ENCODE assay signal across 10 mouse cellular contexts in the genomic region with DNA sequence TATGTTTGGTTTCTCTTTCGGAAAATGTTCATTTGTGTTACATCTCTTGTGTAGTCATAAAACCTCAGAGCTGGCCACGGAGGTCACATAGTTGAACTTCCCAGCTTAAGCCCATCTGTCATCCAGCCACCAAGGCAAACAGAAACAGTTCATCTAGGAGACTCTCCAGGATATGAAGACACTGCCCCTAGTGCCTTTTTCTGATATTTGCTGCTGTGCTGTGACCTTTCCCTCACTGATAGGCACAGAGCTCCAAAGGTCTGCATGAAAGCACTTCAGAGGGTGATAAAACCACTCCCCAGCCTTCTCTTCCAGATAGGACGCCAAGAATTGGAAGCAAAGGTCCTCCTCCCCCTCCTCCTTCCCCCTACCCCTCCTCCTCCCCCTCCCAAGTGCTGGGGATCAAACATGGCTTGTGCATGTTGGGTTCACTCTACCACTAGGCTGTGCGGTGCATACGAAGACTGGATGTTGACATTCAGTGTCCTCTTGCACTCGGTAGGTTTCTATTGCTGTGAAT. TPM values are rescaled to one million over a fixed set of nuclear protein-coding genes. Genes with fewer than 3 reads are reported as not detected.
DNase-seq lines count a peak whose midpoint lies in the region; ATAC-seq and TF ChIP-seq lines count a peak whose summit lies in the region.
"Had no signal": no experiment of that assay in that cellular context is flagged by ENCODE, and none has a peak within 500 bp of the region (broad histone marks: within the 10 kb centered on the region; RNA-seq: fewer than 3 reads in every experiment).

No protein-coding gene starts in this region.

- no peak for DNase-seq in midbrain, embryonic 10.5 days (ENCODE audit: low spot score)
- DNase-seq in embryo, embryonic 10 days (ENCODE audit: low spot score), result peak; percentile 35
- DNase-seq in limb, embryonic 10.5 days (ENCODE audit: low spot score), result no peak
- no peak for DNase-seq in frontal cortex, adult 2 months (ENCODE audit: extremely low spot score in 1 of 2, low spot score in 1 of 2)
- DNase-seq in urinary bladder, adult 18-20 months (ENCODE audit: low spot score in 2 of 2), result no peak
- no peak for DNase-seq in T-cell, adult 2 months (ENCODE audit: low spot score)

- H3K27me3 ChIP-seq in midbrain, embryonic 10.5 days (ENCODE audit: low read depth, poor library complexity, severe bottlenecking), result 0 out of 2 replicates have a peak, but pooled peaks cover 16% of the 10 kb centered on the region
- H3K27me3 ChIP-seq in midbrain, embryonic 16.5 days (ENCODE audit: control insufficient read depth, insufficient read depth, low read depth, low read length), result no peaks in the 10 kb centered on the region
- no peaks in the 10 kb centered on the region for H3K27me3 ChIP-seq in limb, embryonic 10.5 days (ENCODE audit: low read depth, poor library complexity, severe bottlenecking)
- H3K27me3 ChIP-seq in small intestine, adult 2 months (ENCODE audit: control insufficient read depth, insufficient read depth, low read length), result no peaks in the 10 kb centered on the region

- TF ChIP-seq CTCF in small intestine, adult 2 months (IDR thresholded peaks at IDR 0.05; ENCODE audit: extremely low read depth, insufficient read length, insufficient replicate concordance, low read depth, low read length), result no peak

- 71% methylated on average over 6 of the region's 6 CpGs for WGBS in midbrain, embryonic 10.5 days
- WGBS in midbrain, embryonic 16.5 days, result 79% methylated on average over 6 of the region's 6 CpGs
- 69% methylated on average over 6 of the region's 6 CpGs for WGBS in limb, embryonic 10.5 days
- 21% methylated on average over 6 of the region's 6 CpGs for WGBS in small intestine, adult 2 months

- no peak overlapping the region for H3K4me3 ChIP-seq in midbrain, embryonic 10.5 days
- no peak overlapping the region for H3K4me3 ChIP-seq in midbrain, embryonic 16.5 days (ENCODE audit: low read depth, low read length)
- H3K4me3 ChIP-seq in limb, embryonic 10.5 days, result no peak overlapping the region
- H3K4me3 ChIP-seq in small intestine, adult 2 months (ENCODE audit: low read depth, low read length), result no peak overlapping the region

- H3K4me1 ChIP-seq in midbrain, embryonic 10.5 days, result peaks cover 49% of the 10 kb centered on the region
- H3K4me1 ChIP-seq in midbrain, embryonic 16.5 days (ENCODE audit: control insufficient read depth, insufficient read depth, low read length), result peaks cover 14% of the 10 kb centered on the region
- H3K4me1 ChIP-seq in limb, embryonic 10.5 days, result peaks cover 20% of the 10 kb centered on the region
- H3K4me1 ChIP-seq in small intestine, adult 2 months (ENCODE audit: control insufficient read depth, insufficient read depth, insufficient read length, low read length), result peaks cover 27% of the 10 kb centered on the region

- H3K9me3 ChIP-seq in midbrain, embryonic 10.5 days (replicated peaks), result no peaks in the 10 kb centered on the region; the same call in 1 of the 2 replicates
- H3K9me3 ChIP-seq in midbrain, embryonic 16.5 days (replicated peaks; ENCODE audit: control insufficient read depth, low read length, poor library complexity, severe bottlenecking), result no peaks in the 10 kb centered on the region
- no peaks in the 10 kb centered on the region for H3K9me3 ChIP-seq in limb, embryonic 10.5 days (replicated peaks)

- no peak overlapping the region for H3K9ac ChIP-seq in midbrain, embryonic 16.5 days (ENCODE audit: low read depth, low read length)

- TF ChIP-seq POLR2A in small intestine, adult 2 months (IDR thresholded peaks at IDR 0.05; ENCODE audit: low read depth, low read length), result no peak

- peaks cover 19% of the 10 kb centered on the region for H3K36me3 ChIP-seq in midbrain, embryonic 10.5 days
- no peaks in the 10 kb centered on the region for H3K36me3 ChIP-seq in midbrain, embryonic 16.5 days (ENCODE audit: control insufficient read depth, insufficient read depth, low read length)
- peaks cover 18% of the 10 kb centered on the region for H3K36me3 ChIP-seq in limb, embryonic 10.5 days
- peaks cover 5% of the 10 kb centered on the region; the same call in 1 of the 2 replicates for H3K36me3 ChIP-seq in small intestine, adult 2 months (ENCODE audit: control insufficient read depth, insufficient read depth, low read length)

- peak overlapping the region; percentile 99 for H3K27ac ChIP-seq in midbrain, embryonic 10.5 days (replicated peaks)
- no peak overlapping the region for H3K27ac ChIP-seq in midbrain, embryonic 16.5 days (ENCODE audit: low read length)
- 0 out of 2 replicates have a peak overlapping the region, but pooled peaks have one; percentile 99 for H3K27ac ChIP-seq in limb, embryonic 10.5 days
- peak overlapping the region; percentile 88 for H3K27ac ChIP-seq in small intestine, adult 2 months (ENCODE audit: insufficient read depth, low read depth, low read length)
- H3K27ac ChIP-seq: hindbrain, postnatal 0 days had no signal

- no peak overlapping the region for H3K4me2 ChIP-seq in midbrain, embryonic 16.5 days (ENCODE audit: low read length)

- no peak for ATAC-seq in midbrain, embryonic 16.5 days
- ATAC-seq: hindbrain, postnatal 0 days had no signal

RNA-seq across cellular contexts. Expression of a gene that starts 1.4 kb away (rescaled TPM):
- polyA plus RNA-seq in midbrain, embryonic 10.5 days (2016; fragmentation: Nextera tagmentation; extraction: Ambion mirVana), result 94.5 and 98.0 TPM in 2 replicates
- 18.6 and 19.6 TPM in 2 replicates for polyA plus RNA-seq in midbrain, embryonic 16.5 days (2015; fragmentation: Nextera tagmentation; extraction: Ambion mirVana)
- polyA plus RNA-seq in limb, embryonic 10.5 days (2016; fragmentation: Nextera tagmentation; extraction: Ambion mirVana), result 138 and 145 TPM in 2 replicates
- polyA plus RNA-seq in small intestine, adult 2 months (2012; rRNA removed), result 100 and 209 TPM in 2 replicates
- 15.5 and 18.4 TPM in 2 replicates for polyA plus RNA-seq in frontal cortex, adult 2 months (2012; rRNA removed)

RNA-seq across cellular contexts. Expression of a gene that starts 28.8 kb away (rescaled TPM):
- 2.3 and 2.5 TPM in 2 replicates for polyA plus RNA-seq in midbrain, embryonic 10.5 days (2016; fragmentation: Nextera tagmentation; extraction: Ambion mirVana)
- 2.7 and 2.9 TPM in 2 replicates for polyA plus RNA-seq in midbrain, embryonic 16.5 days (2015; fragmentation: Nextera tagmentation; extraction: Ambion mirVana)
- 3.8 and 4.6 TPM in 2 replicates for polyA plus RNA-seq in limb, embryonic 10.5 days (2016; fragmentation: Nextera tagmentation; extraction: Ambion mirVana)
- 66.0 and 139 TPM in 2 replicates for polyA plus RNA-seq in small intestine, adult 2 months (2012; rRNA removed)
- polyA plus RNA-seq in frontal cortex, adult 2 months (2012; rRNA removed), result 6.2 and 7.2 TPM in 2 replicates

RNA-seq across cellular contexts. Expression of a gene that starts 49.6 kb away (rescaled TPM):
- not detected in 2 replicates for polyA plus RNA-seq in midbrain, embryonic 10.5 days (2016; fragmentation: Nextera tagmentation; extraction: Ambion mirVana)
- not detected in 2 replicates for polyA plus RNA-seq in midbrain, embryonic 16.5 days (2015; fragmentation: Nextera tagmentation; extraction: Ambion mirVana)
- not detected in 2 replicates for polyA plus RNA-seq in limb, embryonic 10.5 days (2016; fragmentation: Nextera tagmentation; extraction: Ambion mirVana)
- polyA plus RNA-seq in small intestine, adult 2 months (2012; rRNA removed), result not detected in 2 replicates
- not detected in 2 replicates for polyA plus RNA-seq in frontal cortex, adult 2 months (2012; rRNA removed)
- polyA plus RNA-seq: cortical plate, adult 2 months; hindbrain, postnatal 0 days had no signal
